Mouse (Mus musculus) liver, postnatal 0 days (tissue): ENCODE measurements around the gene Gna11.

ENCODE experiments used
- CTCF ChIP-seq: sonication (generic); IDR thresholded peaks from 2 replicates; pipeline ENCODE4 v1.5.1; 2016; ENCODE audit warnings: antibody characterized with exemption, low read depth
- EP300 ChIP-seq: IDR thresholded peaks from 2 replicates; pipeline ENCODE4 v1.6.1; 2016; ENCODE audit warnings: antibody characterized with exemption, low read depth, mild to moderate bottlenecking

GRCm38 (mm10) chr10:81579967-81580366, 35.0 kb upstream of the Gna11 start:
- TF ChIP-seq CTCF (no peak), EP300 (no peak)
